Mouse (Mus musculus) gastrocnemius, adult 2 months (tissue): ENCODE measurements around the gene Fstl4. TPM values are rescaled to one million over a fixed set of nuclear protein-coding genes. Genes with fewer than 3 reads are reported as not detected.

Experiments
- DNase-seq: peaks from one replicate; pipeline ENCODE4 v3.0.0; 2022
- H3K27ac ChIP-seq: fragments of 200-600 bp; 2 replicates; pipeline ENCODE4 v1.8.1; 2022; ENCODE audit warnings: mild to moderate bottlenecking
- H3K4me3 ChIP-seq: fragments of 200-600 bp; 2 replicates; pipeline ENCODE4 v1.8.1; 2022; ENCODE audit warnings: mild to moderate bottlenecking, moderate library complexity
- CTCF ChIP-seq: fragments of 200-600 bp; IDR thresholded peaks from 2 replicates; pipeline ENCODE4 v1.8.1; 2022; ENCODE audit warnings: antibody characterized with exemption, mild to moderate bottlenecking, moderate library complexity
- intact Hi-C: fragments of 180-260 bp; cut with DNase I; formaldehyde crosslinking; loops from one replicate; pipeline ENCODE4 v1.15.1; 2025
- total RNA-seq, 2 experiments: library from RNA; stranded (reverse); gene quantifications; 2 replicates each; pipeline ENCODE4 v1.2.3; 2021

Fstl4 gene
- total RNA-seq, 2 experiments from 2014 or later: not detected

GRCm38 (mm10) chr11:53016358-53017021 lies 252.1 kb downstream of the Fstl4 start:
- no peak for TF ChIP-seq CTCF
- no peak for DNase-seq
- no peak overlapping the region for H3K4me3 ChIP-seq
- intact Hi-C loops: no loop called here
- H3K27ac ChIP-seq: no peak overlapping the region

DNA sequence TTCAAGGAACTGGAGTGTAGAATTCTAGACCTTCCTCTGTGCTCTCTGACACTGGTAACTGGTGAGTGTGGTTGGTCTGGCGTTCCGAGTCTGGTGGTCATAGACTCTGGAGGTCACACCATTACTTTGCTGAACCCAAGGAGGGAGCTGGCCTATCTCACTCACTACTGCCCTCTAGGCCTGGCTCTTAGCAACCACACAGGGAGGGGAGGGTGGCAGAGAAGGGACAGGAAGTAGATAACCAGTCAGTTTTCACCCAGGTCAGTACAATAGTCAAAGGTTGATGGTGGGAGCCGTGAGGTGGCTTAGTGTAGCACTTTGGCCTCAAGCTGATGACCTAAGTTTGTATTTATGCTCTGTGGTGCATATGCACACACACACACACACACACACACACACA lies 255.1 kb downstream of the Fstl4 start:
- no peak overlapping the region for H3K4me3 ChIP-seq
- no peak overlapping the region for H3K27ac ChIP-seq
- intact Hi-C loops: no loop called here
- no peak for DNase-seq
- no peak for TF ChIP-seq CTCF

GRCm38 (mm10) chr11:53024403-53024802 lies 260.0 kb downstream of the Fstl4 start:
- H3K4me3 ChIP-seq: no peak overlapping the region
- no peak for DNase-seq
- no peak for TF ChIP-seq CTCF
- intact Hi-C loops: no loop called here
- H3K27ac ChIP-seq: no peak overlapping the region

GRCm38 (mm10) chr11:53025686-53026085 lies 261.3 kb downstream of the Fstl4 start:
- intact Hi-C loops: no loop called here
- TF ChIP-seq CTCF: no peak
- no peak overlapping the region for H3K27ac ChIP-seq
- no peak for DNase-seq
- H3K4me3 ChIP-seq: no peak overlapping the region

GRCm38 (mm10) chr11:53028421-53029168 lies 264.2 kb downstream of the Fstl4 start:
- no peak for TF ChIP-seq CTCF
- no peak for DNase-seq
- Histone ChIP-seq H3K4me3 (no peak overlapping the region), H3K27ac (no peak overlapping the region)
- intact Hi-C loops: no loop called here

GRCm38 (mm10) chr11:53031777-53032176 lies 267.3 kb downstream of the Fstl4 start:
- TF ChIP-seq CTCF: no peak
- no peak for DNase-seq
- Histone ChIP-seq H3K4me3 (no peak overlapping the region), H3K27ac (no peak overlapping the region)
- intact Hi-C loops: loop anchor here (1.0 to 10.0 kb wide), 3 partner anchors 221 to 610 kb away; partner anchors contain the start of gene Fstl4

DNA sequence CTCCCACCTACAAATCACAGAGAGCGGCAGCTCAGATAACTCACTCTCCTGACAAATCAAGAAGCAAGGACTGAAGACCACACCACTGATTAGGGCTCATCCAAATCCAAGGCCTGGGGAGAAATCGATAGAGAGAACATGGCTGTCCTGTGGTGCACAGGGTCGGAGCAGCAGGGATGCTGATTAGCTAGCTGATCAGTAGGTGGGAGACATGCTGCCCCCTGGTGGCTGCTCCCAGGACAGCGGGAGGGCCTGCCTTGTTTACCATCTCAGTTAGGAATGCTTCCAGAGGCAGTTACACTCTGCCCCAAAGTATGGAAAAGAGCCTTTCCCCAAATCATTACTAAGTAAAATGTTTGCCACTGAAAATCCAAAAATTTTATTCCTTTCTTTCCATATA lies 267.9 kb downstream of the Fstl4 start:
- Histone ChIP-seq H3K27ac (no peak overlapping the region), H3K4me3 (no peak overlapping the region)
- intact Hi-C loops: loop anchor here (1.0 to 10.0 kb wide), 3 partner anchors 220 to 611 kb away; partner anchors contain the start of gene Fstl4
- TF ChIP-seq CTCF: peak; percentile 96
- peak; percentile 82 for DNase-seq

- intact Hi-C loops: loop anchor here (10.0 kb wide), 1 partner anchor 271 kb away; the partner anchor contains the start of gene Fstl4
- Histone ChIP-seq H3K27ac (no peak overlapping the region), H3K4me3 (no peak overlapping the region)
- no peak for TF ChIP-seq CTCF
- DNase-seq: no peak
These were observed 271.0 kb downstream of the Fstl4 start for GRCm38 (mm10) chr11:53035414-53035813.

GRCm38 (mm10) chr11:53046850-53047249 lies 282.4 kb downstream of the Fstl4 start:
- no peak overlapping the region for H3K27ac ChIP-seq
- no peak for DNase-seq
- H3K4me3 ChIP-seq: no peak overlapping the region
- no peak for TF ChIP-seq CTCF
- intact Hi-C loops: no loop called here

DNA sequence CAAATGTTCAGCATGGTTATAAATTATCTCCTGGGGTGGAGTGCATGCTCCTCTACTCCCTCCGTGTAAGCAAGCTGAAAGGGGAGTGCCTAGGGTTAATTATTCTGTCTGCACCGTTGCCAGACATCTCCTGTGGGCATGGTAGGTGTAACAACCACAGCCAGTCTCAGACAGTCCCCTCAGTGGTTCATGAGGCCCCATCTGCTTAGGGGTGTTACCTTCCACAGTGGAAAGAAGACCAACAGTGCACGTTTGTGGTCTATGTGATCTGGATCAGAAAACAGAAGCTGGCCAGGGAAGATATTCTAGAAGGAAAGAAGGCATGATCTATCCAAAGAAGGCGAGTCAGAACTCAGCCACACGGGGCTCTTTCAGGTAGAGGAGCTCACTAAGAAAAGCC lies 289.7 kb downstream of the Fstl4 start:
- no peak for DNase-seq
- Histone ChIP-seq H3K4me3 (no peak overlapping the region), H3K27ac (no peak overlapping the region)
- intact Hi-C loops: no loop called here
- TF ChIP-seq CTCF: no peak

- TF ChIP-seq CTCF: no peak
- intact Hi-C loops: no loop called here
- no peak overlapping the region for H3K4me3 ChIP-seq
- no peak overlapping the region for H3K27ac ChIP-seq
- no peak for DNase-seq
These were observed 291.5 kb downstream of the Fstl4 start for GRCm38 (mm10) chr11:53055896-53056295.

GRCm38 (mm10) chr11:53056781-53057180 lies 292.3 kb downstream of the Fstl4 start:
- intact Hi-C loops: no loop called here
- H3K27ac ChIP-seq: no peak overlapping the region
- H3K4me3 ChIP-seq: no peak overlapping the region
- DNase-seq: no peak
- no peak for TF ChIP-seq CTCF

DNA sequence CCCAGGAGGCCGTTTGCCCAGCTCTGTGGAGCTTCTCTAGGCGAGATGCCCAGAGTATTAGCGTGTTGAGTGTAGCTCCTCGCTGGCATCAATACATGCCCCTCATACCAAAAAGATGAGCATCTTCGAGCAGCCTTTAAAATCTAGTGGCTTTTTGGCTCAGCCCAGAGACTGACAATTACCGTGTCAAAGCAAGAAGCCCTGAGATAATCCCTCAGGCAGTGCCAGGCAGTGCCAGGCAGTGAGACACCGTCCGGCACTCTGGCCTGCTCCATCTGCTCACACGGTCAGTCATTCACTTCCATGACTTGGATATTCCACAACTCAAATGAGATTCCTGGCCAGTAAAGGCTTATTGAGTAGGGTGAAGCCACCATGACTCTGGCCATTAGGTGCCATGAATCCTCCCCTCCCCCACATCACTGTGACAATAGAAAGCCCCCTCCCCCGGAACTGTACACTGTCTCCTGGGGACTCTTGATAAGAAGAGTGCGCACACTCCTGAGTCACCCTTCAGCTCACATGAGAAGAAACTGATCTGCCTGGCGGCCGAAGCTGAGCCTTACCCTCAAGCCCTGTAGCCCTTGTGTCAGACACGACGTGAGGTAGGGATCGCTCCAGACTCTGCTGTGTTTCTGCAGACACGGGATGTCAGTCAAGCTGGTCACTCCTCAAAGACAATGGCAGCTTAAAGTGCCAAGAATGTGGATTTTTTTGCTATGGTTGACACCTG lies 293.6 kb downstream of the Fstl4 start:
- TF ChIP-seq CTCF: no peak
- Histone ChIP-seq H3K4me3 (no peak overlapping the region), H3K27ac (no peak overlapping the region)
- DNase-seq: no peak
- intact Hi-C loops: no loop called here
